ENCODE assay signal across 18 mouse cellular contexts in genomic region chr4:47404536-47404935, GRCm38 (mm10).
"Had no signal": no experiment of that assay in that cellular context is flagged by ENCODE, and none has a peak within 500 bp of the region (broad histone marks: within the 10 kb centered on the region; RNA-seq: fewer than 3 reads in every experiment).

No protein-coding gene starts in this region.

- H3K27ac ChIP-seq: intestine, embryonic 15.5 days; kidney, embryonic 15.5 days; left cerebral cortex, adult 2 months; limb, embryonic 10.5 days; liver, embryonic 15.5 days; macrophage; midbrain, embryonic 12.5 days; neural tube, embryonic 15.5 days had no signal

- H3K9ac ChIP-seq: intestine, embryonic 15.5 days; kidney, embryonic 15.5 days; liver, embryonic 15.5 days; midbrain, embryonic 12.5 days; neural tube, embryonic 15.5 days had no signal

- ATAC-seq: intestine, embryonic 15.5 days had no signal

- H3K4me3 ChIP-seq: intestine, embryonic 15.5 days; kidney, embryonic 15.5 days; left cerebral cortex, adult 2 months; limb, embryonic 10.5 days; liver, embryonic 15.5 days; megakaryocyte, embryonic 14.5 days; midbrain, embryonic 12.5 days; neural tube, embryonic 15.5 days had no signal

- H3K4me1 ChIP-seq: intestine, embryonic 15.5 days; kidney, embryonic 15.5 days; limb, embryonic 10.5 days; liver, embryonic 15.5 days; midbrain, embryonic 12.5 days; neural tube, embryonic 15.5 days had no signal

- H3K4me2 ChIP-seq: intestine, embryonic 15.5 days; kidney, embryonic 15.5 days; liver, embryonic 11.5 days; liver, embryonic 15.5 days; midbrain, embryonic 12.5 days; neural tube, embryonic 15.5 days had no signal

- H3K9me3 ChIP-seq: intestine, embryonic 15.5 days; kidney, embryonic 15.5 days; limb, embryonic 10.5 days; liver, embryonic 15.5 days; megakaryocyte, embryonic 14.5 days; midbrain, embryonic 12.5 days; neural tube, embryonic 15.5 days had no signal

- H3K27me3 ChIP-seq: intestine, embryonic 15.5 days; kidney, embryonic 15.5 days; liver, embryonic 15.5 days; megakaryocyte, embryonic 14.5 days; midbrain, embryonic 12.5 days; neural tube, embryonic 15.5 days had no signal

- DNase-seq: kidney, adult 18-20 months; kidney, postnatal 14 days; lung, adult 2 months; lung, postnatal 10 days; right cerebral cortex, postnatal 4 days; spleen, adult 18-20 months; thymus, adult 2 months; thymus, postnatal 25 days had no signal
